Mouse (Mus musculus): Measurements from ENCODE around the gene Hlcs.

GRCm38 (mm10) chr16:94180122-94180870 lies 133.1 kb downstream of the Hlcs start:
- no peak for TF ChIP-seq POLR2A (IDR thresholded peaks at IDR 0.05; ENCODE audit: borderline replicate concordance, extremely low read depth, low read depth, low read length)
- no peak for TF ChIP-seq CTCF (IDR thresholded peaks at IDR 0.05; ENCODE audit: insufficient read depth, low read length)

Measured in lung, adult 2 months (tissue).